Mouse (Mus musculus) heart, postnatal 0 days (tissue): ENCODE results near the gene Zfp953. TPM values are rescaled to one million over a fixed set of nuclear protein-coding genes. Genes with fewer than 3 reads are reported as not detected.
"Not testable (repeated sequence)": the region's sequence is repeated elsewhere in the genome, so short reads cannot be mapped to it uniquely, and the experiment has no call there.

Experiments
- ATAC-seq: fragments of 200-750 bp; cut with Nextera tagmentation; 2 replicates; pipeline ENCODE4 v1.8.0; 2017; ENCODE audit warnings: low read depth, moderate number of reproducible peaks, moderate library complexity; ENCODE audit not compliant: insufficient read depth
- DNase-seq: peaks from one replicate; pipeline ENCODE4 v3.0.0-alpha.2; 2016; ENCODE audit warnings: low spot score
- H3K27ac ChIP-seq: fragments of 300-500 bp; sonication (generic); 2 replicates; pipeline ENCODE4 v1.5.1; 2014; ENCODE audit warnings: low read depth, mild to moderate bottlenecking
- H3K27me3 ChIP-seq: fragments of 300-500 bp; sonication (generic); 2 replicates; pipeline ENCODE4 v1.6.1; 2014; ENCODE audit warnings: low read length, mixed read lengths; ENCODE audit not compliant: control insufficient read depth, insufficient read depth
- H3K36me3 ChIP-seq: fragments of 300-500 bp; sonication (generic); replicated peaks from 2 replicates; pipeline ENCODE4 v1.6.1; 2014; ENCODE audit warnings: low read length, mixed read lengths; ENCODE audit not compliant: control insufficient read depth, insufficient read depth
- H3K4me1 ChIP-seq: fragments of 300-500 bp; sonication (generic); 2 replicates; pipeline ENCODE4 v1.6.1; 2014; ENCODE audit warnings: antibody characterized with exemption; ENCODE audit not compliant: control insufficient read depth, insufficient read depth
- H3K4me2 ChIP-seq: fragments of 300-500 bp; sonication (generic); 2 replicates; pipeline ENCODE4 v1.6.1; 2014; ENCODE audit warnings: low read depth, mild to moderate bottlenecking, low read length, moderate library complexity
- H3K4me3 ChIP-seq: fragments of 300-500 bp; sonication (generic); 2 replicates; pipeline ENCODE4 v1.5.1; 2014; ENCODE audit warnings: low read depth, low read length
- H3K9ac ChIP-seq: fragments of 300-500 bp; sonication (generic); replicated peaks from 2 replicates; pipeline ENCODE4 v1.6.1; 2014; ENCODE audit warnings: low read depth, low read length, mixed read lengths
- H3K9me3 ChIP-seq: fragments of 300-500 bp; sonication (generic); replicated peaks from 2 replicates; pipeline ENCODE4 v1.6.1; 2016; ENCODE audit warnings: low read length; ENCODE audit not compliant: control insufficient read depth
- CTCF ChIP-seq: IDR thresholded peaks from 2 replicates; pipeline ENCODE4 v1.5.1; 2016; ENCODE audit warnings: antibody characterized with exemption, control low read depth, low read depth
- EP300 ChIP-seq: IDR thresholded peaks from 2 replicates; pipeline ENCODE4 v1.6.1; 2016; ENCODE audit warnings: antibody characterized with exemption, low read depth
- WGBS: fragments of 180-500 bp; shearing (Covaris S2); extraction: QIAGEN DNeasy Blood & Tissue Kit; methylation state at CpG from one replicate; pipeline ENCODE4 v1.1.7; 2014; 5-methylcytosine and 5-hydroxymethylcytosine counted together
- polyA plus RNA-seq: library from polyadenylated mRNA; unstranded; fragments of >200 nt; fragmentation: Nextera tagmentation; extraction: Ambion mirVana; gene quantifications from 2 replicates; pipeline ENCODE4 v1.2.1, GENCODE M21; 2015
- total RNA-seq: library from RNA; depleted of rRNA; stranded (reverse); fragments of >200 nt; gene quantifications from 2 replicates; pipeline ENCODE4 v1.2.3, GENCODE M21; 2014; ENCODE audit warnings: low replicate concordance; rRNA removed

Gene Zfp953
- total RNA-seq (0.84 and 2.7 TPM in 2 replicates), polyA plus RNA-seq (0.31 and 0.47 TPM in 2 replicates)

DNA sequence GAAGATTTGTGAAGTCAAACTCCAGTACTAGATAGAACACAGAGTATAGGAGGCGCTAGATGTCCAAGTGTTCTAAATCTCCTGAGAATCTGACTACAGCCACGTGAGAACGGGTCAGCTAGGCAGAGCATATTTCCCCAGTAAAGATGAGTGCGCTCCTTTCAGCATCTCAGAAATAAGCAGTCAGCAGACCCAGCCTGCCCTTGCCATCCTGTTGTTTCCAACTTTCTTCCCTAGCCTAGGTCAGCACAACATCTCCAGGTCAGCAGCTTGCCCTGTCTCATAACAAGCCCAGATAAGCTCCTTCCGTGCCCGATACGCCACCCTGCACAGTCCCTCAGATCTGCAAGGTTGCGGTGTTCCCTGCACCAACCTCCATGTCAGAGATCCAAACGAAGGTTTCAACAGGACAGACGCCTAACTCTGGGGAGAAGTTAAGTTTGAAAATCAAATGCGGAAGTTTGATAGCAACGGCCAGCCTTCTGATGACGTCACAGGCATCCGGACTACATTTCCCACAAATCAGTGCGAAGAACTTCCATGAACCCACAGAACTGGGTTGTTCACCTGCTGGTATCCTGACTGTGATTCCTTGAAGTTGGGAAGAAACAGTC, at the start of gene Zfp953, which contains the start of gene Gm28044:
TSS of gene Zfp953 (minus strand) at position 475 of the 614 bp plus-strand sequence.
TSS of gene Gm28044 (minus strand) at position 406 of the 614 bp plus-strand sequence.
- DNase-seq, result peak; percentile 92
- Histone ChIP-seq H3K27me3 (no peaks in the 10 kb centered on the region), H3K9me3 (no peaks in the 10 kb centered on the region), H3K27ac (peak within 1 kb of the TSS; percentile 73), H3K4me3 (peak within 1 kb of the TSS; percentile 71), H3K36me3 (no peaks in the 10 kb centered on the region), H3K9ac (peak within 1 kb of the TSS; percentile 72), H3K4me1 (0 out of 2 replicates have a peak, but pooled peaks cover 5% of the 10 kb centered on the region), H3K4me2 (peak within 1 kb of the TSS; percentile 83)
- TF ChIP-seq EP300, result no peak
- TF ChIP-seq CTCF, result peak; percentile 28
- peak; percentile 89 for ATAC-seq
- WGBS, result under 1% methylated on average over 15 of the region's 15 CpGs

DNA sequence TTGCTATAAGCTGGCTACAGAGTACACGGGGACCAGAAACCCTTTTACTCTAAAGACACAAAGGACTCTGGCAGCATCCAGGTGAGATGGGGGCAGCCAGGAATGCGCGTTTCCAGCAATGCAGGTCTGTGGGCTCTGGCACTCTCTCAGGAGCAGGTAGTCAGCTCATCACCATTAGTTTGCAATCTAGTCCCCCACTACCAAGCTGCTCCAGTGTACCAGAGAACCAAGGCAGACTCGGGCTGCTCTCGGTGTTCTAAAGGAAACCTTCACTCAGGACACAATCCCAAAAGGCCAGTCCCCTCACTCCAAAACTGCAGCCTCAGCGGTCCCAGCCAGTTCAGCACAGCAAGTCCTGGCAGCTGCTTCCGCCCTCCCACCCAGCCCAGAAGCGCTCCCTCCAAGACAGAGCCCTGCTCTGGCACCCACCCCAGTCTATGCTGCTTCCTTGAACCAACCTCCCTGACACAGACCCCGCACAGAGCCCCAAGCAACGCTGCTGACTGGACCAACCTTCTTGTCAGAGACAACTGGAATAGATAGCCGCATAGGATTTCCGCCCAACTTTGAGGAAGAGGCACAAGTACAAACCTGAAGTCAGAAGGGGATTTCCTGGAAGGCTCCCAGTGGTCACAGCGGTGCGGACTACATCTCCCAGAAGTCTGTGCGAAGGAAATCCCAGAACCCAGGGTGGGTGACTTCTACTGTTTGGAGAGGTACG, 38.9 kb upstream of the Zfp953 start, which contains the start of gene Zfp429:
TSS of gene Zfp429 (minus strand) at position 637 of the 721 bp plus-strand sequence.
- ATAC-seq, result peak; percentile 89
- peak; percentile 69 for DNase-seq
- peak within 1 kb of the TSS; percentile 59 for H3K27ac ChIP-seq
- not testable (repeated sequence) for H3K4me1 ChIP-seq, H3K36me3 ChIP-seq, H3K27me3 ChIP-seq, H3K9me3 ChIP-seq
- peak within 1 kb of the TSS; percentile 50; the same call in 1 of the 2 replicates for H3K9ac ChIP-seq
- peak within 1 kb of the TSS; percentile 65 for H3K4me2 ChIP-seq
- H3K4me3 ChIP-seq, result peak within 1 kb of the TSS; percentile 79
- 4% methylated on average over 14 of the region's 16 CpGs for WGBS

DNA sequence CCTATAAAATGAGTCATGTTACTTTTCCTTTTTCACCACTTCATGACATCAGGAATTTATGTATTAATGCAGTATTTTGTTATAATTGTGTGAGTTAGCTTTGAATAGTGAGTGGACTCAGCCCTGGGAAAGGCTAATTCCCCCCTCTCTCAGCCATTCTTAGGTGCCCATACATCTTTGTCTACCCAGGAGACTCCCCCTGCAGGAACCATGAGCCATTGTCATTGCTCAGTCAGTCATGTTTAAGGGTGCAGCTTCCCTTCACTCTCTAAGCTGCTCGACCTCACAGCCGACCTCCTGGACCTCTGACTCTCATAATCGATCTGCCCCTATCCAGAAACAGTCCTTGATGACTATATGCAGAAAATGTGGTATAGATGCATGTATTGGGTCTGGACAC, 15.8 kb upstream of the Zfp953 start:
- not testable (repeated sequence) for H3K4me3 ChIP-seq, ATAC-seq, H3K4me2 ChIP-seq, H3K27ac ChIP-seq, H3K9me3 ChIP-seq, H3K9ac ChIP-seq, H3K27me3 ChIP-seq, DNase-seq, H3K4me1 ChIP-seq, H3K36me3 ChIP-seq
- WGBS, result 72% methylated on average over 3 of the region's 3 CpGs

DNA sequence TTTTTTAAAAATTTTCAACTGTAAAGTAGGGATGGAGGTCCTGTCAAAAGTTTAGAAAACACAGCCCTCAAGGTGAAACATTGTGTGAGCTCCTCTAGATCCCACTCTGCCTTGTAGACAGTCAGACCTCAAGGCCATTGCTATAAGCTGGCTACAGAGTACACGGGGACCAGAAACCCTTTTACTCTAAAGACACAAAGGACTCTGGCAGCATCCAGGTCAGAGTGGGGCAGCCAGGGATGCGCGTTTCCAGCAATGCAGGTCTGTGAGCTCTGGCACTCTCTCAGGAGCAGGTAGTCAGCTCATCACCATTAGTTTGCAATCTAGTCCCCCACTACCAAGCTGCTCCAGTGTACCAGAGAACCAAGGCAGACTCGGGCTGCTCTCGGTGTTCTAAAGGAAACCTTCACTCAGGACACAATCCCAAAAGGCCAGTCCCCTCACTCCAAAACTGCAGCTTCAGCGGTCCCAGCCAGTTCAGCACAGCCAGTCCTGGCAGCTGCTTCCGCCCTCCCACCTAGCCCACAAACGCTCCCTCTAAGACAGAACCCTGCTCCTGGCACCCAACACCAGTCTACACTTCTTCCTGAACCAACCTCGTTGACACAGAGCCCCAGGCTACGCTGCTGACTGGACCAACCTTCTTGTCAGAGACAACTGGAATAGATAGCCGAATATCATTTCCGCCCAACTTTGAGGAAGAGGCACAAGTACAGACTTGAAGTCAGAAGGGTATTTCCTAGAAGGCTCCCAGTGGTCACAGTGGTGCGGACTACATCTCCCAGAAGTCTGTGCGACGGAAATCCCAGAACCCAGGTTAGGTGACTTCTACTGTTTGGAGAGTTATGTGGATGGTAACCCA, 14.9 kb upstream of the Zfp953 start, which contains the start of the genes Gm28041 and Zfp456:
TSS of gene Gm28041 (minus strand) at position 684 of the 862 bp plus-strand sequence.
TSS of gene Zfp456 (minus strand) at position 761 of the 862 bp plus-strand sequence.
- not testable (repeated sequence) for H3K9me3 ChIP-seq, H3K4me1 ChIP-seq, H3K36me3 ChIP-seq, H3K27me3 ChIP-seq, H3K27ac ChIP-seq
- ATAC-seq, result peak; percentile 77
- Histone ChIP-seq H3K4me2 (peak within 1 kb of the TSS; percentile 58), H3K9ac (0 out of 2 replicates have a peak within 1 kb of the TSS, but pooled peaks have one; percentile 8), H3K4me3 (peak within 1 kb of the TSS; percentile 48)
- 11% methylated on average over 13 of the region's 15 CpGs for WGBS
- peak; percentile 41 for DNase-seq

DNA sequence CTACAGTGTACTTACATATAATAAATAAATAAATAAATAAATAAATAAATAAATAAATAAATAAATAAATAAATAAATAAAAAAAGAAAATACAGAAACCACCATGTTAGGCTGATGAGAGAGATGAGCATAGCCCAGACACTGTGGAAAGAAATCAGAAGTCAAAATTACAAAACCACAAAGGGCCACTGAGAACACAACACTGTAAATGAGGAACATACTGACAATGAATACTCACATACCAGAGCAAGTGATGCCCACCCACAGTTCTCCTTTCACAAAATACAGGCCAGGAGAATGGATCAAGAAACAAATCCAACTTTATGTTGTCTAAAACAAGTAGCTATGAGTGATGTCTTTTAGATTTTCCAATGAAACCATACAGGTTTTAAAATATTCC, 8.6 kb downstream of the Zfp953 start:
- ATAC-seq (no peak), DNase-seq (no peak)
- Histone ChIP-seq H3K27ac (no peak overlapping the region), H3K4me2 (no peak overlapping the region), H3K9me3 (no peaks in the 10 kb centered on the region), H3K4me1 (no peaks in the 10 kb centered on the region), H3K27me3 (no peaks in the 10 kb centered on the region), H3K4me3 (no peak overlapping the region), H3K36me3 (no peaks in the 10 kb centered on the region), H3K9ac (no peak overlapping the region)
- no peak for TF ChIP-seq CTCF
- no peak for TF ChIP-seq EP300
